Mouse (Mus musculus): Measurements from ENCODE around the gene Rad21l. TPM values are rescaled to one million over a fixed set of nuclear protein-coding genes. Genes with fewer than 3 reads are reported as not detected.
A peak's percentile ranks its signal among the peaks of the same experiment; 100 is the strongest.

Gene Rad21l
- total RNA-seq, 2 experiments from 2014 or later: not detected

DNA sequence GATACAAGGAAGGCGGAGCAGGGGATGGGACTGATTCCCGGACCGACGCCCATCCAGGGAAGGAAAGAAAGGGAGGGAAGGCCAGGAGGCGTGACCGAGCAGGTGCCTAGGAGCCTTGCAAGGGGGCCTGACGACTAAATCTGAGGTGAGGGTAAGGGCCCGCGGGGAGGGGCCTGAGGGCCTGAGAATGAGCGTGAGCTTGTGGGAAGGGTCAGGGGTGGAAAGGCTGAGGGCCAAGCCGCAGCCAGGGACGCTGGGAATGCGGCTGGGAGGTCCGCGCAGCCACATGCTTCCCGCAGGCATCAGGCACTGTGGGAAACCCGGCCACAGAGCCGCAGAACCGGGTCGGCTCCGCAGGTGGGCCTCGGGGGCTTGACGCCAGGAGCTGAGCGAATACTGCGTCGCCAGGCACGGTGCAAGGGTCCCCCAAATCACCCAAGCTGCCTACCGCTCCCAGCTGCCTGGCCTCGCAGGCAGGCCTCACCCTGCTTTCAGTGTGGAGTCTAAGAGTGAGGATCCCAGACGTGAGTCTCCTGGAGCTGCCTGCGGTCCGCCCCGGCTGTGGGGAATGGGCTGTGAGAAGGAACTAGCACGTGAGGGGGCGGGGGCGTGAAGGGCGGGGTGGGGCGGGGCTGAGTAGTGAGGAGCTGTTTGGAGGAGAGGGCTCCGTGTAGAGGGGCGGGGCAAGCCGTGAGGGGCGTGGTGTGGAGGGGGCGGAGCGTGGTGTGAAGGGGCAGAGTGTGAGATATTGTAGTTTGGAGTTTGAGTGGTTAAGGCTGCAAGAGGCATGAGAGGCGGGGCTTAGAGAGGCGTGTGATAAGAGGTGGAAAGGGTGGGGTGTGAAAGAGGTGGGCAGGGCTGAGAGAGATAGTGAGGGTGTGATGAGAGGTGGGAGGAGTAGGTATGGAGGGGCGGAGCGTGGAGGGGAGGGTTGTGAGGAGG, 2.0 kb upstream of the Rad21l start:
- Histone ChIP-seq H3K4me3 (no peak overlapping the region), H3K27ac (no peak overlapping the region)
- intact Hi-C loops (cut with DNase I): no loop called here
- DNase-seq: peak; percentile 14
- no peak for TF ChIP-seq CTCF (IDR thresholded peaks at IDR 0.05)

DNA sequence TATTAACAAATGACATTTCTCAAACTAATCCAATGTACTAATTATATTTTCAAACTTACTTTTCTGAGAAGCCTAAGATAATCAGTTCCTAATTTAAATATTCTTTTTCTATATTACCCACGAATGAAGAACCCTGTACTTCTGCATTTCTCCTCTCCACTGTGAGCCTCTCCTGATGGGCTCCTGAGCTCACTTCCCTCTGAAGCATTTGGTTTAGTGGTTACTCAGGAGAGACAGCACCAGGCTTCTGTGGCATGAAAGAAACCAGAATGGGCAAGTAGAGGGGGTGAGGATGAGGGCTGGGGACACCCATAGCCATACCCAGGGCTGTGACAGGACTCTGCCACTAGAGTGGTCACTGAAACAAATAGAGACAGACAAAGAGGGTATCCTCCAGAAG, 16.3 kb downstream of the Rad21l start:
- DNase-seq: no peak
- no peak overlapping the region for H3K4me3 ChIP-seq
- H3K27ac ChIP-seq: no peak overlapping the region
- TF ChIP-seq CTCF (IDR thresholded peaks at IDR 0.05): no peak
- intact Hi-C loops (cut with DNase I): no loop called here

DNA sequence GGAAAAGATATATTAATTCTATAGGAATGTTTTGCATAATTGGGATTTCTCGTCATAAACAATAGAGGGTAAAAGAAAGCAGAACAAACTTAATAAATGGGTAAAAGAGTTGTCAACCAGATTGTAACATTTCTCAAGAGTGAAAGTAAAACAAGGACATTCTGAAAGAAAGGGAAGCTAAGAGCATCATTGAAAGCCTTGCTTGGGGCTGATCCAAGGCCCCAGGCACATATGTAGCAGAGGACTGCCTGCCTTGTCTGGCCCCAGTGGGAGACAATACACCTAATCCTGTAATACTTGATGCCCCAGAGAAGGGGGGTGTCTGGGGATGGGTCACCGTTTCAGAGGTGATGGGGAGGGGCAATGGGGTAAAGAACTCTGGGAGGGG, 32.3 kb downstream of the Rad21l start:
- H3K27ac ChIP-seq: no peak overlapping the region
- TF ChIP-seq CTCF (IDR thresholded peaks at IDR 0.05): no peak
- intact Hi-C loops (cut with DNase I): no loop called here

DNA sequence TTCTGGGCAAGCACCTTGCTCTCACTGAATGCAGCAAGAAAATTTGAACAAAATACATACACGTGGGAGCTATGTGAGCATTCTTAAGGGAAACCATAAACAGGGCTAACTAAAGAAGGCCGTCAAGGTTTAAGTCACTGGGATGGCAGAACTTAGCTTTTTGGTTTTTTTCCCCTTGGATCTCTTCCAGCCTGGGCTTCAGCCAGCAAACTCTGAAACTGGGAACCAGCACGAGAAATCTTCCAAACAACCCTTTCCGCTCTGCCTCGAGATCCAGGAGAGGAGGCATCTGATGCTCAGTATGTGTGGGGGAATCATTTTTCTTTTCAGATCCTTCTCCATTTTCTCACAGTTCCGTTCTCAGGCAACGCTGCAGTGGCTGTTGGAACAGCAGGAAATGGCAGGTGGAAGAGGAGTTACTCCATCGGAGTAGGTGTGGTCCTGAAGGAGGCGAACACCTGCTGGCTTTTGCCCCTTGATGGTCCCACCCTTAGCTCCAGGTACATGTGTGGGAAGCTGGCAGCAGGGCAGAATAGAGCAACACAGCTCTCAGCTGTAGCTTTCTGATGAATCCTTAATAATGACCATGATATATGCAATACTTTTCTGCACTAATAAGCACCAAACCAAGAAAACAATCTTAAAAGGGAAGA, 32.8 kb downstream of the Rad21l start:
- no peak for DNase-seq
- intact Hi-C loops (cut with DNase I): no loop called here
- no peak overlapping the region for H3K27ac ChIP-seq
- H3K4me3 ChIP-seq: peak overlapping the region; percentile 1; the same call in 1 of the 2 replicates
- no peak for TF ChIP-seq CTCF (IDR thresholded peaks at IDR 0.05)

More for the DNA sequence above, 32.3 kb downstream of the Rad21l start:
- no peak overlapping the region for H3K4me3 ChIP-seq
- no peak for DNase-seq

DNA sequence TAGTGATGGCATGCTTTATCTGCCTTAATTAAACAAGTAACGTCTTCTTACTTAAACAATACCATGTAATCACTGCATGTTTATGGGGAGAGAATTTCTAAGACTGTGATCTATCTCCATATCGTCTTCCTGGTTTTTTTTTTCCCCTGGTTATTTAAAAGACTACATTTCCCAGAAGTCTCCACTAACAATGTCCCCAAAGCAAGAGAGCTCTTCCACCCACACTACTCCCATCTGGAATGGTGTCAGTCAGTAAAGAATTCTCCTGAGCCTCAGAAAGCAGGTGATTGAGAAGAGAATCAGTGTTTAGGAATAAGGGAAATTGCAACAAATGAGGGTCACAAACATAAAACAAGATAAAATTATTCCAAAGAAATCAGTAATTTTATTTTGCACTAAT, 33.4 kb downstream of the Rad21l start:
- no peak overlapping the region for H3K27ac ChIP-seq
- intact Hi-C loops (cut with DNase I): loop anchor here (5.0 kb wide), 1 partner anchor 58 kb away; no protein-coding TSS in a partner anchor
- no peak for TF ChIP-seq CTCF (IDR thresholded peaks at IDR 0.05)
- no peak for DNase-seq
- H3K4me3 ChIP-seq: peak overlapping the region; percentile 1

DNA sequence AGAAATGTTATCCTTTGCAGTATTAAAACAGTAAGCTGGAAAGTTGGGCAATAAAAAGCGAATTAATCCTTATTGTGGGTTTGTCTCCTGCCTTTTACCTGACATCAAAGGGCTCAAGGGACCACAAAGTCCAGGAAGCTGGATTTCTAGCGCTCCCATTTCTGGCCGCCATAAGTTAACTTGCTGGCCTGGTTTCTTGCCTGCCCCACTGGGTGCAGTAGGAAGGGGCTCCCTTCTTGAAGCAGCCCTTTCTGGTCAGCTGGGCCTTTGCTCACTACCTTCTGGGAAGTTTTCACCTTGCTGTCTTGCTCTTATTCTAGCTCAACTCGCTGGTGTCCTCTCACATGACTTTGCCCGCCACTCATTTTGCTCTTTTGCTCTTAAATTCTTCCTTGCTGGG, 35.4 kb downstream of the Rad21l start:
- no peak for TF ChIP-seq CTCF (IDR thresholded peaks at IDR 0.05)
- no peak for DNase-seq
- H3K4me3 ChIP-seq: peak overlapping the region; percentile 95
- peak overlapping the region; percentile 91; the same call in 1 of the 2 replicates for H3K27ac ChIP-seq
- intact Hi-C loops (cut with DNase I): loop anchor here (5.0 kb wide), 1 partner anchor 56 kb away; no protein-coding TSS in a partner anchor

DNA sequence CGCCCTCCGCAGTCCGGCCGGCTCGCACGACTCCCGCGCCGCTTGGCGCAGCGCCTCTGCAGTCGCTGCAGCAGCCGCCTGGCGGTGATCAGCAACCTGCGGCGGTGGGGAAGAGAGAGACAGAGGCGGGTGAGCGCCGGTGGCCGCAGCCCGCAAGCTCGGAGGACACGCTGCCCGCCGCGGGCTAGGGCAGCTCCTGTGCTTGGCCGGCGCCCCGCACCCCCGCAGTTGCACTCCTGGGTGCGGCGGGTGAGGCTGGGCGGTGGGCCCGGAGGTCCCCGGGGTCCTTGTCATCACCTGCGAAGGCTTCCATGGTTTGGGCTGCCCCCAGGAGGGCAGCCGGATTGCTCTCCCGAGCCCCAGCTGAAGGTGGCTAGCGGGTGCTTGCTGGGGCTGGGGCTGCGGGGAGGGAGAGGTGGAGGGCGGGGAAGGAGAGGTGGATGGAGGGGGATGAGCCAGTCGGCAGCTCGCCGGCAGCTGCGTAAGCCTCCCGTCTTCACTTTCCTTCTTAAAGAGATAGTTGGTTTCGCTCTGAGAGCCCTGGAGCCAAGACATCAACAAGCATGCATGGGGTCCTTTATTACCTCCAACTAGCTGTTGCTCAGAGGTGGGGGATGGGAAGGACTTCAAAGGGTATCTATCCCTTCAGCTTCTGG, 36.0 kb downstream of the Rad21l start, which contains the start of gene Snph:
TSS of gene Snph (minus strand) at position 435 of the 656 bp plus-strand sequence.
- Histone ChIP-seq H3K27ac (peak within 1 kb of the TSS; percentile 91), H3K4me3 (peak within 1 kb of the TSS; percentile 95)
- DNase-seq: peak; percentile 85
- intact Hi-C loops (cut with DNase I): loop anchor here (5.0 kb wide), 1 partner anchor 55 kb away; no protein-coding TSS in a partner anchor
- TF ChIP-seq CTCF (IDR thresholded peaks at IDR 0.05): peak; percentile 58

DNA sequence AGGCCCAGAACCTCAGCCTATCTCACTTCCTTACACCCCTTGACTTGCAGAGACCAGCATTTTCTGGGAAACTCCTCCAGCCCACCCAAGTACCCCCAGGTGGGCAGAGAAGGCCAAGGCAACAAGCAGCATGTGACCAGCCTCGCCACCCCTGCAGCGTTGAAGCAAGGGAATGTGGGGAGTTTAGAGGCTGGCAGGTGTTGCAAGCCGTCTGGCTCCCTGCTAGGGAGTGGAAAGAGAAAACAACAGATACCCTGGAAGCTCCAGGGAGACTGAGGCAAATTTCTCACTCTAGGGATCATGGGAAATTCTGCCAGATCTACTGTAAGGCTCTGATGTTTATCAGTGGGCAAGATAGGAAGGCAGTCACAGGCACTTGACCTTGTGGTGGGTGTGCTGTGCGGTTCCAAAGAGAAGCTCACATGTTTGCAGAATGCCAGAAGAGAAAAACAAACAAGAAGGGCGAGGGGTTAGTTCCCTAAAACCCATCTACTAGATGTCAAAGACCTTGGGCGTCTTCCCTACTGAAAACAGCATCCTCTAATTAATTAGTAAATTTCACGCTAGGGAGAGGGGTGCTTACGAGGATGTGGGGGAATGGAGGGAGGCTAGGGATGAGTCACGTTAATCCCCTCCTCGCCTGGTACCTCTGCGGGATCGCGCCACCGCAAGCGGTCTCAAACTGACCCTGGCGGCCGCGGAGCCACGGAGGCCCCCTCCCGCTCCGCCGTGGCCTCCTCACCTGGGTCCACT, 36.8 kb downstream of the Rad21l start:
- Histone ChIP-seq H3K27ac (peak overlapping the region; percentile 91), H3K4me3 (peak overlapping the region; percentile 95)
- no peak for TF ChIP-seq CTCF (IDR thresholded peaks at IDR 0.05)
- intact Hi-C loops (cut with DNase I): loop anchor here (5.0 kb wide), 1 partner anchor 54 kb away; no protein-coding TSS in a partner anchor
- DNase-seq: no peak

DNA sequence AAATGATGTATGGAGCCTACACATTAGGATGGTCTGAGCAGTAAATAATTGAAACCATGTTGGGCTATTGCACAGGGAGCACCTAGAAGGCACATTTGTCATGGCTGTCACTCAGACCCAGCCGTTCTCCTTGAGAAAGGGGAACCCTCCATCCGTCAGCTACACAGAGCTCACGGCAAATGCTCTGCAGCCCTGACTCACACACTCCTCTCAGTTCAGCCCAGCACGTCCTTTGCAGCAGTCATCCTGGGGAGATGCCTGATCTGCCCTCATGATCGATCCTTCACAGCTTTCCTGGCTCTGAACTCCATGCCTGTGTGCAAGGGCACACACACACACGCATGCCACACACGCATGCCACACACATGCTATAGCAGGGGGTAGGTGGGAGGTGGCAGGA, 39.0 kb downstream of the Rad21l start:
- no peak for TF ChIP-seq CTCF (IDR thresholded peaks at IDR 0.05)

DNA sequence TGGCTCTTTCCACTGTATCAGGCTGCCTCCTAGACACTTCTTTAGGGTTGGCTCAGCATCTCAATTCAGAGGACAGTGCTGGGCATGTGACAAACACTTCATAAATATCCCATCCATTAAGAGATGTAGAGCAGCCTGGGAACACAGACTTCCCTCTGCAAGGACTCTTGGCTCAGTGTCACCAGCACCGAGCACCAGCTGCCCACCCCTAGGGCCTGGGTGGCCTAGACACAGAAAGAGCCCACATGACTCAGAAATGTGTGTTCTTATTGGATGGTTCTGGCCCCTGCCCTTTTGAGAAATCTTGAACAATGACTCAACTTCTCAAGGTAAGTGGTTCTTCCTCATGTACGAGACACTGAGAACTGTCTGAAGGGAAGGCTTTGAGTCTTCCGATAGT, 40.3 kb downstream of the Rad21l start:
- no peak overlapping the region for H3K4me3 ChIP-seq
- no peak for TF ChIP-seq CTCF (IDR thresholded peaks at IDR 0.05)
- no peak overlapping the region for H3K27ac ChIP-seq
- intact Hi-C loops (cut with DNase I): no loop called here
- no peak for DNase-seq

More for the DNA sequence above, 39.0 kb downstream of the Rad21l start:
- Histone ChIP-seq H3K27ac (no peak overlapping the region), H3K4me3 (no peak overlapping the region)
- DNase-seq: no peak
- intact Hi-C loops (cut with DNase I): no loop called here

DNA sequence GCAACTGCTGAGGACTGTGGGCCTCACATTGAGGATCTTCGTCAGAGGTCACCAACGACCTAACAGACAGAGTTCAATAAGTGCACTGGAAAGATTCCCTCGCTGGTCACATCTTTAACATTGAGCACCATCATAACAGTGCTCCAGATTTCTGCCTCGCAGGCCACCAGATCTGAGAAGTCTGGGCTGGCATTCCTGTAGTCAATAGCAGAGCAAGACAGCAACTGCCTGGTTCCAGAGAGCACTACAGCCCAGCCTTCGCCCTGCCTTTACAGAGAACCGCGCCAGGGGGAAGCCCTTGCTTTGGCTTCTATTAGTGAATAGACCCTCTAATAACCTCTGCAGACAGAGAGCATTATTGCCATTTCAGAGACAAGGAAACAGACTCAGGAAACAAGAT, 42.0 kb downstream of the Rad21l start:
- no peak for TF ChIP-seq CTCF (IDR thresholded peaks at IDR 0.05)
- no peak overlapping the region for H3K4me3 ChIP-seq
- intact Hi-C loops (cut with DNase I): no loop called here
- H3K27ac ChIP-seq: no peak overlapping the region
- no peak for DNase-seq

DNA sequence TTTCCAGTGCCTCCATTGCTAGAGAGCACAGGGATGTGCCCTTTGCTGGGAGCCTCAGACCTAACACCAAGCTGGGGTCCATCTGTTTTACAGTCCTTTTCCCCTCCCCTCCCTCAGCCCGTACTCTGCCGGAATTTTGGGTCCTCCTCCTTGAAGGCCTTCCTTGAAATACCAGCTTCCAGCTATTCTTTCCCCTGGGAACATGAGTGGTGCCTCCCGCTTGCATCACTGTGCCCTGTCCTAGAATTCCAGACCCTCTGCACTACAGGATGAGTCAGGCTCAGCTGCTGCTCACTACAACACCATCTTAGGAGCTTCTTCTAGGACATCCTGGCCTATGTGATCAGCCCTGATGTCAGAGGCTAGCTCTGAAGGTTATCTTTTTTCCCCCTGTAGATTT, 44.6 kb downstream of the Rad21l start:
- intact Hi-C loops (cut with DNase I): no loop called here
- H3K27ac ChIP-seq: no peak overlapping the region
- H3K4me3 ChIP-seq: no peak overlapping the region
- no peak for TF ChIP-seq CTCF (IDR thresholded peaks at IDR 0.05)
- DNase-seq: no peak
